Mouse (Mus musculus) stomach, embryonic 14.5 days (tissue): ENCODE measurements at regions not wholly inside any gene's neighbourhood (a gene's known extent, or its start where the extent isn't known, plus 50 kb on each side); places are given as distances from the start of the nearest gene placed in this dataset.

ENCODE experiments used
- ATAC-seq: fragments of 200-750 bp; cut with Nextera tagmentation; 2 replicates; pipeline ENCODE4 v1.8.0; 2017; ENCODE audit warnings: low read depth, moderate TSS enrichment; ENCODE audit not compliant: insufficient number of reproducible peaks, insufficient read depth, low FRiP score
- H3K27ac ChIP-seq: fragments of 300-500 bp; sonication (generic); 2 replicates; pipeline ENCODE4 v1.5.1; 2014; ENCODE audit warnings: mild to moderate bottlenecking, low read length, moderate library complexity, mixed read lengths
- H3K27me3 ChIP-seq: fragments of 300-500 bp; sonication (generic); 2 replicates; pipeline ENCODE4 v1.6.1; 2014; ENCODE audit warnings: low read length, control low read depth, mixed read lengths; ENCODE audit not compliant: control insufficient read depth, insufficient read depth
- H3K36me3 ChIP-seq: fragments of 300-500 bp; sonication (generic); 2 replicates; pipeline ENCODE4 v1.6.1; 2014; ENCODE audit warnings: mild to moderate bottlenecking, control low read depth, low read length, moderate library complexity, mixed read lengths; ENCODE audit not compliant: control insufficient read depth, insufficient read depth
- H3K4me1 ChIP-seq: fragments of 300-500 bp; sonication (generic); 2 replicates; pipeline ENCODE4 v1.6.1; 2014; ENCODE audit warnings: low read length, control low read depth, mixed read lengths; ENCODE audit not compliant: control insufficient read depth, insufficient read depth
- H3K4me2 ChIP-seq: fragments of 300-500 bp; sonication (generic); replicated peaks from 2 replicates; pipeline ENCODE4 v1.6.1; 2014; ENCODE audit warnings: low read depth, low read length, control low read depth
- H3K4me3 ChIP-seq: fragments of 300-500 bp; sonication (generic); 2 replicates; pipeline ENCODE4 v1.5.1; 2014; ENCODE audit warnings: low read depth, low read length, control low read depth
- H3K9ac ChIP-seq: fragments of 300-500 bp; sonication (generic); replicated peaks from 2 replicates; pipeline ENCODE4 v1.6.1; 2014; ENCODE audit warnings: low read depth, mild to moderate bottlenecking, control low read depth, low read length, moderate library complexity, mixed read lengths
- H3K9me3 ChIP-seq: fragments of 300-500 bp; sonication (generic); 2 replicates; pipeline ENCODE4 v1.6.1; 2016; ENCODE audit warnings: low read depth, low read length, control low read depth; ENCODE audit not compliant: control insufficient read depth
- WGBS: fragments of 180-500 bp; shearing (Covaris S2); extraction: QIAGEN DNeasy Blood & Tissue Kit; methylation state at CpG from one replicate; pipeline ENCODE4 v1.1.7; 2014; 5-methylcytosine and 5-hydroxymethylcytosine counted together

DNA sequence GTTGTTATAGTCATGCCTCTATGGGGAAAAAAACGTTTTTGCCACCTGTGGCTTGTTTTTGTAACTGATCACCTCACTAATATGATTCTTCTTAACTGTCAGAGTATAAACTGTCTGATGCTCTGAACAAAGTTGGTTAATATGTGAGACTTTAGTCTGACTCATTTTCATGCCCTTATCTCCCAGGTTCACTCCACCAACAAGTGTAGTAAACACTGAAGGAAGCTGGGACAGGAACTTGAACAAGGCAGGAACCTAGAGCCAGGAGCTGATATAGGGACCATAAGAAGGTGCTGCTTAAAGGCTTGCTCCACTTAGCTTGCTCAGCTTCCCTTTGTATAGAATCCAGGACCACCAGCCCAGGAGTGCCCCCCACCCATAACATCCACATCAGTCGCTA, 124.0 kb upstream of the Itga4 start:
- Histone ChIP-seq H3K4me1 (no peaks in the 10 kb centered on the region), H3K9me3 (no peaks in the 10 kb centered on the region), H3K27me3 (no peaks in the 10 kb centered on the region), H3K9ac (no peak overlapping the region), H3K4me3 (no peak overlapping the region), H3K36me3 (no peaks in the 10 kb centered on the region), H3K27ac (no peak overlapping the region), H3K4me2 (no peak overlapping the region)
- ATAC-seq = no peak
- 75% methylated on average over 2 of the region's 2 CpGs for WGBS

DNA sequence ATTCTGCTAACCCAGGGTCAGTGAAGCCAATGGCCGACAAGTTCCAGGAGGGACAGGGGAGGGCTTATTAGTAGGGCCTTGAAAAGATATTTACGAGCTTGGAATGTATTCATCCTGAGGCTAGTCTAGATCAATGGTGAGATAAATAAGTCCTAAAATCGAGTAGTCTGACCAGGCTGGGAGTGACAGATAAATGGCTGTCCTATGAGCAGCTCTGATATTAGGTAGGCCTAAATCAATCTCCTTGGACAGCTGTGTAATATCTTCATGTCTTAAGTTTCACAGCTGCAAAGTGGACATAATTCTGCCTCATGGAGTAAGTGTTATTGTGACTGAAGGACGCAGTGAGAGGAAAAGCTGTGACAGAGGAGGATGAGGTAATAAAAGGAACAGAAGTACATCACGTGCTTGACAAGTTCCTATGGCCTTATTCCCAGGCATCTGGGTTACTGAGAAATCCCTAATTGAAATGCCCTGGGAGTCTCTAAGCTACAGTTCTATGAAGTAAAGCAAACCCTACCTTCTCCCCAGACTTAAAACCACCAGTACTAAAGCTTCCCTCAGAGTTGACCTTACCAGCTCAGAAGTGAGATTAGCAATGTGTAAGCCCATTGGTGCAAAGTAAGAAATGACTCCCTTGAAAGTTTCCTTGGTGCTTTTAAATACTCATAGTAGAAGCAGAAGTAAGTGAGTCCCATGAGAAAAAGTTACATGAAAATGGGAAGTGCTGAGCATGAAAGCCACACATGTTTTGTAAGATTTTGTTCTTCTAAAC, 123.3 kb upstream of the Itga4 start:
- ATAC-seq = no peak
- Histone ChIP-seq H3K36me3 (no peaks in the 10 kb centered on the region), H3K4me3 (no peak overlapping the region), H3K4me1 (no peaks in the 10 kb centered on the region), H3K27ac (no peak overlapping the region), H3K4me2 (no peak overlapping the region), H3K27me3 (no peaks in the 10 kb centered on the region), H3K9me3 (no peaks in the 10 kb centered on the region), H3K9ac (no peak overlapping the region)
- 55% methylated on average over 5 of the region's 5 CpGs for WGBS

DNA sequence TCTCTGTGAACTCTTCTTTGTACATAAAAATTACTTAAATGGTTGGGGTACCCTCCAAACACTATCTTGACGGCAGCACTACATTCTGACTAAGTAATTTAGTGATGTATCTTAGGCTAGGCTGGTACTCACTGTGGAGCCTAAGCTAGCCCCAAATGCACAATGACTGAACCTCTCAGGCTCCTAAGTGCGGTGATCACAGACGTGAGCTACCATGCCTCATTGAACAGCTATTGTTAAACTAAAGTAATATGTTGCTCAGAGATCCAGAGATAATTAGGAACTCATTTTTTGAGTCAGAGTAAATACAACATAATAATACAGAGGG, 122.7 kb upstream of the Itga4 start:
- no peaks in the 10 kb centered on the region for H3K27me3 ChIP-seq
- no peaks in the 10 kb centered on the region for H3K4me1 ChIP-seq
- WGBS = 83% methylated on average over 3 of the region's 3 CpGs
- H3K9ac ChIP-seq = no peak overlapping the region
- no peak overlapping the region for H3K27ac ChIP-seq
- H3K4me2 ChIP-seq = no peak overlapping the region
- H3K36me3 ChIP-seq = no peaks in the 10 kb centered on the region
- no peak overlapping the region for H3K4me3 ChIP-seq
- no peak for ATAC-seq
- no peaks in the 10 kb centered on the region for H3K9me3 ChIP-seq

DNA sequence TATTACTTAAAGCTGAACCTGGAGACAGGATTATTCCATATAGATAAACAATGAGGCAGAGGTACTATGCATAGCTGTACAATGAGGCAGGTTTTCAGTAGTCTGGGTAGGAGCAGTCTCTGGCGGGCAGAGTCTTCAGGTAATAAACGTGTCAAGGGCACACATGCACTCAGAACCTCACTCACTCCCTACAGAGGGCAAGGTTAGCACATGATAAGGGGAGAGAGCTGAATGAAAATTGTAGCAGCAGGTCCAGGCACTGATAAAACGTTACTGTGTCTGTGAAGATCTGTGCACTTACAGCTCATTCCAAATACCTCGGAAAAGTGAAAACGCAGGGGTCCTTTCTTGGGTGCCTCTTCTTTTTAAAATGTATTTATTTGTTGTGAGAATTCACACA, 120.9 kb upstream of the Itga4 start:
- Histone ChIP-seq H3K4me1 (peaks cover 5% of the 10 kb centered on the region; the same call in 1 of the 2 replicates), H3K36me3 (no peaks in the 10 kb centered on the region), H3K27me3 (no peaks in the 10 kb centered on the region), H3K9me3 (no peaks in the 10 kb centered on the region), H3K27ac (no peak overlapping the region), H3K9ac (no peak overlapping the region), H3K4me2 (no peak overlapping the region), H3K4me3 (no peak overlapping the region)
- ATAC-seq = no peak
- 66% methylated on average over 5 of the region's 5 CpGs for WGBS

DNA sequence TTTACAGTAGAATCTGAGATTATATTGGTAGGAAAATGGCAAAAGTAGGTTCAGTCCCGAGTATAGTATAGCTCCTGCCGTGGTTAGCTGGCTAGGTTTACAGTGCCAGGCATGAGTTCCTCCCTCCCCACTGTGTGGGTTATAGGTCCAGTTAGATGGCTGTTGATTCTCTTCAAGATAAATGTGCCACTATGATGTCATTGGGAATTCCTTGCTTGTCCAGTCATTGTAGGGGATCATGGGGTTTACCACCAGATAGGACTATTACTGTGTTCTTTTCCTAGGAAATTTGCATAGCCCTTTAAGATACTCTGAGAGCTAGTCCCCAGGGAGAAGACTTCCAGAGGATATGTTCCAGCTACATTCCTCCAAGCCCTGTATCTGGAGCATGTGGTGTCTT, 119.2 kb upstream of the Itga4 start:
- no peak overlapping the region for H3K9ac ChIP-seq
- 98% methylated on average over 2 of the region's 2 CpGs for WGBS

GRCm38 (mm10) chr2:79136619-79137458, 118.4 kb upstream of the Itga4 start:
- H3K4me3 ChIP-seq = no peak overlapping the region
- peaks cover 6% of the 10 kb centered on the region; the same call in 1 of the 2 replicates for H3K4me1 ChIP-seq
- no peak overlapping the region for H3K4me2 ChIP-seq
- WGBS = 72% methylated on average over 12 of the region's 12 CpGs
- H3K36me3 ChIP-seq = no peaks in the 10 kb centered on the region
- no peaks in the 10 kb centered on the region for H3K9me3 ChIP-seq
- no peak overlapping the region for H3K9ac ChIP-seq
- no peak overlapping the region for H3K27ac ChIP-seq
- H3K27me3 ChIP-seq = no peaks in the 10 kb centered on the region
- ATAC-seq = no peak

More for the DNA sequence above, 119.2 kb upstream of the Itga4 start:
- Histone ChIP-seq H3K4me3 (no peak overlapping the region), H3K4me2 (no peak overlapping the region), H3K9me3 (no peaks in the 10 kb centered on the region), H3K27ac (no peak overlapping the region), H3K36me3 (no peaks in the 10 kb centered on the region), H3K27me3 (no peaks in the 10 kb centered on the region), H3K4me1 (peaks cover 5% of the 10 kb centered on the region; the same call in 1 of the 2 replicates)
- ATAC-seq = no peak

GRCm38 (mm10) chr2:79137694-79138171, 117.5 kb upstream of the Itga4 start:
- 25% methylated on average over 6 of the region's 6 CpGs for WGBS
- H3K27me3 ChIP-seq = no peaks in the 10 kb centered on the region
- H3K36me3 ChIP-seq = no peaks in the 10 kb centered on the region
- peaks cover 12% of the 10 kb centered on the region; the same call in 1 of the 2 replicates for H3K4me1 ChIP-seq
- ATAC-seq = no peak
- no peak overlapping the region for H3K4me2 ChIP-seq
- no peak overlapping the region for H3K27ac ChIP-seq
- no peak overlapping the region for H3K9ac ChIP-seq
- H3K9me3 ChIP-seq = no peaks in the 10 kb centered on the region
- H3K4me3 ChIP-seq = no peak overlapping the region

DNA sequence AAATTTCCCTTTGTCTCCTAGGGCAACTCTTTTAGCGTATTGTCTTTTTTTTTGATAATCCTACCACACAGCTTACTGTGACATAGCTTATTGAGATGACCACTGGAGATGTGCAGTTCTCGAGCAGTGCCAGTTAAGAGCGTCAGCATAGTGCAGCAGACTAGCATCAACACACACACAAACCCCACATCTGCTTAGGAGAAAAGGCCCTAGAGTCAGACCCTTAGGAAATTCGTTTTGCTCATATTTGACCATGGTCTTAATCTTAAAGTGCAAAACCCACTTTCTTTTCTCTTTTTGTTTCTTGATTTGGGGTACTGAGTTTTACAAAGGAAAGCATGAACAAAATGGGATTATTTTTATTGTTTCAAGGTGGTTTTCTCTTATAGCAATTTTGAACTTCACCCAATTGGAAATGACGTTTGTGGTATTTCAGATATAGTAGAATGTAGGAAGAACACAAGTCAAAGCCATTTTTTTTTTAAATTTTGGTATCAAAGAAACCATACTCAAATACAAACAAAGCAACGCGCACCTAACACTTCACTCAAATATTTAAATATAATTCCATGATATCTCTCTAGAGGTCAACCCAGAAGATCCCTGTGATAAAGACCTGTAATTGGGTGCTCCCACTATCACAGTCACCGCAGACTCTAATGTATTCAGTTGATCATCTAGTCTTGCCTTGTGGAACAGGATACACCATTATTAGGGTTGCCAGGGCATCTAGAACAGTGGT, 116.7 kb upstream of the Itga4 start:
- ATAC-seq = no peak
- no peaks in the 10 kb centered on the region for H3K36me3 ChIP-seq
- H3K4me1 ChIP-seq = peaks cover 15% of the 10 kb centered on the region
- H3K27ac ChIP-seq = no peak overlapping the region
- H3K9ac ChIP-seq = no peak overlapping the region
- no peaks in the 10 kb centered on the region for H3K9me3 ChIP-seq
- no peaks in the 10 kb centered on the region for H3K27me3 ChIP-seq
- no peak overlapping the region for H3K4me3 ChIP-seq
- no peak overlapping the region for H3K4me2 ChIP-seq
- 81% methylated on average over 8 of the region's 8 CpGs for WGBS
